Mouse (Mus musculus): ENCODE results near the gene Zfp2.

Zfp2 gene

DNA sequence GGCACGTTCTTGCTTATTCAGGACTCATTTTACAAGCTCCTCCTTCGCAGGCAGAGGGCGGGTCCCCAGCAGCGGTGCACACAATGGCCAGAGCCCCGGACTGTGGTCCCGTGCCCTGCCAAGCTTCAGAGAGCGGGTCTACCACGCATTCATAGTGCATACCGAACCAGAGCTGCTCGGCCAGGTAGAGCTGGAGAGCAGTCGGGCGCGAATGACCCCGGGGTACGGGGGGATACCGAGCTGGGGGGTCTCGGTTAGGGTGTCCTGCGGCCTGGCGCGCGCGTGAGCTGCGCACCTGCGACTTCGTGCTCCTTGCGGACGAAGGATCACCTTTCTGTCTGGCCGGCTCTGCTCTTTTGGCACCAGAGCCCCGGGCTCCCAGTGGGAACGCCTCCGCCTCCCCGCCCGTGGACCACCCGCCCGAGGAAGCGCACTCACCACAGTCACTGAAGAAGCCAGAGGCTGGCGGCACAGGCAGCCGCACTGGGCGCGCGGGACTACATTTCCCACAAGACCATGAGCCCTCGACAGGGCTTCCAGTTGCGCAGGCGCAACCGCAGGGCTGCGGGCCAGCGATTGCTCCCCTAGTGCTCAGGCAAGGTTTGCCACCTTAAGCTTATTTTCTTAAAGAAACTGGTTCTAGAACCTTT, at the start of gene Zfp2:
Zfp2 (minus strand) TSS at position 495 of the 650 bp plus-strand sequence.
- peak; percentile 88 for DNase-seq

DNA sequence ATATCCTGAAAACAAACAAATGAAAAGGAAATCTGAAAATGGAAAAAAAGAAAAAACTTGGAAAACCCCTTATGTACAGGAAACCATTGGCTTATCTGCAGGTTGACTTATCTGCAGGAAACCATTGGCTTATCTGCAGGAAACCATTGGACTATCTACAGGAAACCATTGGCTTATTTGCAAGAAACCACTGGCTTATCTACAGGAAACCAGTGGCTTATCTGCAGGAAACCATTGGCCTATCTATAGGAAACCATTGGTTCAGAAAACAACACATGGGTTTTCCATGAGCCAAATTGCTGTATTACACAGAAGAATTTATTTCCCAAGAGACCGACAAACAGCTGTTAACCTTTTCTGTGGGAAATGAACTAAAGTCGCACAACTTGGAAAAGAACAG, 48.9 kb upstream of the Zfp2 start:
- no peak for DNase-seq

DNA sequence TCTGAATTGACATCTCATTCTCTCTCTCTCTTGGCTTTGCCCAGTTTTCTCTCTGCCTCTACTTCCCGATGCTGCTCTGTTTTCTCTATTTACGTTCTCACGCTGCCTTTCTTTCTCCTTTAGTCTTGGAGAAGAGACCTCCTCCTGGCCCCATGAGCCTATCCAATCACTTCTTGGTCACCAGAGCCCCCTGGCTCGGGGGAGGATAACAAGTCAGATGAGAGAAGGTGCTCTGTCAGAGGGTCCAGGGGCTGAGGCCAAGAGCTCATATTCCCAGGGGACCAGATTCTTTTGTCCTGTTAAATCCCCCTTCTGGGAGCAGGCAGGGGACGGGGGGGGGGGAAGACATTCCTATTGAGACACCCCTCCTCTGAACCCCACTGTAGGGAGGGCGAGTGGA, 37.7 kb upstream of the Zfp2 start, which contains the start of gene Prop1:
Prop1 (minus strand) TSS at position 101 of the 400 bp plus-strand sequence.
- DNase-seq = no peak

DNA sequence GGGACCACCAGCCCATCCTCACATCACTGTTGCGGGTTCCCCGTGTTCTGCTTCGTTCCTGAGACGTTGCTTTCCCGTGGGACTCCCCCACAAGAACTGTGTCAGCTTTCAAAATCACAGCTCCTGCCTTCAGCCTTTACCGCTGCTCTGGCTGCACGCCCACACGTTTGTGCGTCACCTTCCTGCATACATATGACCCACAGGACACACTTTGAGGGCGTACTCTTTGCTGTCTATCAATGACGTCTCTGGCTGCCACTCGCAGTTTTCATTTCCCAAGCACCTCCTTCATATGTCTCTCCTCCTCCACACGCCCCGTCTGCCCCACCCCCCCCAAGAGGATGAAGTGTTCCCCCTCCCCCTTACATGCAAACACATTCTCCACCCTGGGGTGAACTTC, 36.3 kb upstream of the Zfp2 start:
- no peak for DNase-seq

DNA sequence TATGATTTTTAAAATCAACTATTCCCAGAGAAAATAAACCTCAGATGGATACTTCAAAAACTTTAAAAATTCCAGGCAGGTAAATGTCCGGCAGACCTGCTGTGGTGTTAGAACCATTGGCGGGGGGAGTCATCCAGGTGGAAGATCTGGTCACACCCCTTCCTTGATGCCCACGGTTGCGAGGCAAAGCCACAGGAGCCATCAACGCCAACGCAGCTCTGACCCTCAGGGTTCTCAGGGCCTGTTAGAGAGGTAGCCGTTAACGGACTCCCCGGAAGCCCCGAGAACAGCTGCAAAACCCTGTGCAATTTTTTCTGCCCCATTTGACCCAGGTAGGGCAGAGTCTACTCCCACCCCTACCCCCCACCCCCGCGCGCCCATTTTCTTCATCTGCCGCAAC, 27.5 kb upstream of the Zfp2 start, which contains the start of gene 4933414I15Rik:
4933414I15Rik (minus strand) TSS at position 260 of the 400 bp plus-strand sequence.
- no peak for DNase-seq

DNA sequence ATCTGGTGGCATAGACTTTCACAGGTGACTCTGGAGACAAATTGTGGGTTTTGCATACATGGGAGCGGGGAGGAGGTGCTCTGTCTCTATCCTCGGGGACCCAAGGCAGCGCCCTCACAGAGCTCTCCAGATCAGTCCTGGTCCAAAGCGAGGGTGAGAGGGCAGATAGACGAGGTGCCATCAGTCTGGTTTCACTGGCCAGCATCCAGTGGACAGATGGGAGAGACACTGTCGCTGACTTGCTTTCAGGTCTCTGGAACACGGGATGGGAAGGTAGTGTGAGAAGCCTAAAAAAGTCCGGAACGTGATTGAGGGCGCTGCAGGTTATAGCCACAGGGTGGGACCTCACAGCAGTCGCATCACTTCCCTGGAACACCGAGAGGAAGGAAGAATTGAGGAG, 26.4 kb upstream of the Zfp2 start:
- no peak for DNase-seq

DNA sequence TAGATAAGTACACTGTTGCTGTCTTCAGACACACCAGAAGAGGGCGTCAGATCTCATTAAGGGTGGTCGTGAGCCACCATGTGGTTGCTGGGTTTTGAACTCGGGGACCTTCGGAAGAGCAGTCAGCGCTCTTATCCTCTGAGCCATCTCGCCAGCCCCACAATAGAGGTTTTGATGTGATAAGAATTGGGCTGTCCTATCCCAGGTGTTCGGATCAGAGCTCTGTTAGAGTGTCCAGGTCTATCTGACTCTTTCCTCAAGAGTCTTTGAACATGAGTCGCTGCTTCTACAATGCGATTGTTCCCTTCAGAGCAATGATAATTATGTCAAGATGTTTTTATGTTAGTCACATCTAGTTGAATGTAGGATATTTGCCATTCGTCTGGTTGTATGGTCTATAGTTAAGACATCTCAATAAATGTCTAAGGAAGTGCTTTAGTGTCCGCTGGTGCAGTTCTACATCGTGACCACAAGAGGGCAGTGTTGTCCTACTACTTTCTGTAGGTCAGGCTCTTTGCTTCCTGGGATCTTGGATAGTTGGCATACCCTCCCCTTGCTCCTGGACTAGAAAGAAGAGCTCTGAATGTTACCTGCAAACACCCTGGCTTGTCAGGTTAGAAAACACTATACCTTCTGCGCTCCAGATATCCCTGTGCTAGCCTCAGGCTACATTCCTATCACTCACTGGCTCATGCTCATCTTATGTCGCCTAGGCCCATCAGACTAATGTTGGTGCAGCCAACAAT, 23.8 kb upstream of the Zfp2 start:
- no peak for DNase-seq

DNA sequence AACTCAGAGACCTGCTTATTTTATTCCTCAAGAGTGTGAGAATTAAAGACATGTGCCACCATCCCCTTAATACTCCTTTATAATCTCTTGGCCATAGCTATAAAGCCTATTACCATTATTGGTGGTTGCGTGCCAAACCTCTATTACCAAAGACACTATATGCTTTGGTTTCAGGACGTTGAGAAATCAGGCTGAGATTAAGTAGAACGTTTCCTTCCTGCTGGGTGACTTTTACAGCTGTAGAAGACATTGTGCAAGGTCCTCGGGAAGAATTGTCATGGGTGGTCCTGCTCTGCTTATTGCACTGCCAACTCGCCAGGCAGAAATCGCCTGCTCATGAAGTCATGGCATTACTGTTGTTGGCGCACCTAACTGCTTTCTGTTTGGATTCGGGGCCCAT, 22.5 kb upstream of the Zfp2 start:
- no peak for DNase-seq

DNA sequence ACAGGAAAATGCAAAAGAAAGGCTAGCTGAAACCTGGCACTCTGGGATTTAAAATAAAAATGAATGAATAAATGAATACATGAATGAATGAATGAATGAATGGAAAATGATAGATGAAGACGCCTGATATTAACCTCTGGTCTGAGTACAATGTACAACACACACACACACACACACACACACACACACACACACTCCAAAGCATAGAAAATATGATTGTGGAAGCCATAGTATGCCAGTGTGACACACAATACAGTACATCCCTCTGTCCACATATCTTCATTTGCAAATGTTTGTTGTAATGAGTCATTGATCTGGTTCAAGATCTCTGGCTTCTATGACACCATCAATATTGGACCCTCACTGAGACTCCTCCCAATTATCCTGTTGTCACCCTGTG, 16.1 kb upstream of the Zfp2 start:
- no peak for DNase-seq

DNA sequence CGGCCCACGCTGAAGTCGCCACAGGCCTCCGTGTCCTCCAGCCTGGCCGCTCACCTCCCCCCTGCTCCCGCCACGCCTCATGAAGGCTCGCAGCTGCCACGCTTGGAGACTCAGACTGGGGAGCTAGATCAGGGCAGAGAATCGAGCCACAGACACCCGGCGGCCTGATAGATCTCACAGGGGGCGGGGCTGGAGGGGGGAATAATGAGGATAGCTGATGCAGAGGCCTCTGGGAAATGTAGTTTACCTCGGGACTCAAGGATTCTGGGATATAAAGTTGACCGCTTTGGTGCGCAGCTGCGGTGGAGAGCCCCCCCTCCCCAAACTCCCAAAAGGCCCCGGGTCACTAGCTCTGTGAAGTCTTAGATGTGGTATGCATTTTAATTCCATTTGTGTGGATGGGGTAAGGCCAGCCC, 15.5 kb upstream of the Zfp2 start, which contains the start of gene Zfp354b:
Zfp354b (minus strand) TSS at position 183 of the 416 bp plus-strand sequence.
- DNase-seq = peak; percentile 42

DNA sequence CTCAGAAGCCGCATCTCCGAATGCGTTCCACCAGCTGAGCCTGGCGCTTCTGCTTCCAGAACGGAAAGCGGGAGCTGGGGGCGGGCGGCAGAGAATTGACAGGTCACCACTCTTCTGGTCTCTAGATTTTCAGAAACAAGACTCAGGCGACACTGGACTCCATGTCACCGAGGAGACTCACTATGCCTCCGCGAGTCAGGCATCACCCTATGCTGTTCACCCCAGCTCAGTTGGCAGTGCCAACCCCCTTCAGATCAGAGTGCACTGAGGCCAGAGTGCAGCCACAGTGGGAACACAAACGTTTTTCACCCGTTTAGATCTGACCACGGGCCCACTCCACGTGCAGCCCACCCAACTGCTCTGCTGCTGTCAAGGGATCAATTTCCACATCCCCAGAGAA, 15.1 kb upstream of the Zfp2 start:
- no peak for DNase-seq

DNA sequence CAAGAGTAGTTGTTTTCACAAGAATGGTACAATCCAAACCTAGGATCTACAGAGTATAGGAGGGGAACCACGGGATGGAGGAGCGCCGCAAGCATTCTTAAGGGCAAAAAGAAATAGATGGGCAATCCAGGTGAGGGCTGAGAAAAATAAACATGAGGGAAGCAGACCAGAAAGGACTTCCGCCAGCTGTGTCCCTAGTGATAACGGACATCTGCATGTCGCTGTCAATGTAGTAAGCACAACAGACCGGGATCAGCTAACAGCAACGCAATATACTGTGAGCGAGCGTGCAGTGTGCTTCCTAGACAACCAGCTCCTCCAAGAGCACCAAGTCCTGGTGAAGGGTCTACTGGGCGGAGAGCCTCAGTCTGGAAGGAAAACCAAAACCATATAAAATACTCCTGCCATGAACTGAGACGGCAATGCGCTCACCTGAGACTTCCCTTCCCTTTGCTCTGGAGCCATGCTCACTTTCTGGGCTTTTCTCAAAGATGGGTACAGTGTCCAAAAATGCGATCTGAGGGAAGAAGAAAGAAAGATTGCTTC, 14.6 kb upstream of the Zfp2 start:
- no peak for DNase-seq

DNA sequence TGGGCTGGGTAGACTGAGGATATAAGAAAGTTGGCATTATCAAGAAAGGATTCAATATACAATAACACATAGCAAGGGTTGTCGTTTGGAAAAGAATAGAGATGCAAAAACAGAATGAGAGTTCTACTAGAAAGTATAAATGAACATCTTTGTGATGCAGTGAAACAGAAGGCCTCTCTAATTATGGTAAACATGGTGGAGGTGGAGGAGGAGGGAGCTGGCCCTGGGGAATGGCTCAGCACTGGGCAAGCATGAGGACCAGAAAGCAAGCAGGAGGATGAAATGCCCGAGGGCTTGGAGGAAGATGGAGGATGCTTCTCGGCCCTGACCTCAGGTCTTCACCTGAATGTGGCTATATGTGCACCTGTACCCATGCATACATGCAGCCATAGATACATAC, 1.5 kb downstream of the Zfp2 start:
- DNase-seq = no peak

DNA sequence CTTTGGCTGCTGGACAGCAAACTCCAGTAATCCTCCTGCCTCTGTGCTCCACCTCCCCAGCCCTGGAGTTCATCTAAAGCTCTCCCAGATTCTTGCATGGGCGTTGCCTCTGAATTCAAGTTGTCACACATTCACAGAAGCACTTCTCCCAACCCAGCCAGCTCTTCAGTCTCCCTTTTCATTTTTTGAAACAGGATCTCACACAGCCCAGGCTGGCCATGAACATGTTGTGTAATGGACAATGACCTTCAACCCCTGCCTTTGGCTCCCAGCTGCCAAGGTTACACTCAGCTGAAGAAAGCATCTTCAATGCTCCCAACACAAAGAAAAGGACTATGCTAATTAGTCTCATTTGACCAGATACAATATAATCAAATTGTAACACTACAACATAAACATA, 2.7 kb downstream of the Zfp2 start:
- no peak for DNase-seq

DNA sequence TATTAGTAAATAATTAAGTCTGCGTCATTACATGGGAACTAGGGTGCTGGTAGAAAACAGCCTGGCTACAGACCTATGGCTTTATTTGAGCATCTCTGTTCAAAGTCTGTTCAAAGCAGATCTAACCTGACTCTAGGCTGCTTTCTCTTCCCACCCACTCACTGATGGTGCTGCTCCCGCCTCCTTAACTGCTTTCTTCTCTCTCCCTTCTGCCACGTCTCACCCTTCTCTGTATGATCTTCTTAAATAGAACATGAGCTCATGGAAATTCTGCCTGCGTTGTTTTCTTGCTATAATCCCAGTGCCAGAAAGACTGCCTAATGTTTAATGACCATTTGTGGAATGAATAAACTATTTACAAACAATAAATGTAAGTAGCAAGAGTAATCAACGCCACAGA, 7.8 kb downstream of the Zfp2 start:
- no peak for DNase-seq

DNA sequence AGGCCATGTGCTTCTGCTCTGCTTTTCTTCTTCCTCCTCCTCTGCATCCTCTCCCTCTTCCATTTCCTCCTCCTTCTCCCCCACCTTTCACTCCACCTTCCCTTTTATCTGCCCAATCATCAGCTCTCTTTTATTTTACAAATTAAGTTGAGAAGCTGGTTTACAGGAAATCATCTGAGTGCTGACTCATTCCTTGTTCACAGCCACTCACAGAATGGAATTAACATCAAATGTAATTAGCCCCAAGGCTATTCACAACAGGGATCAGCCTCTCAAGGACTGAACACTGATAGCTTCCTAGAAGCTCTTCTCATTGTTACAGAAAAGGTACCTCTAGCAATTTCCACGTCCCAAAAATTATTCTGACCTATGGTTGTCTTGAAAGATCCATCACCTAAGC, 18.6 kb downstream of the Zfp2 start:
- no peak for DNase-seq

DNA sequence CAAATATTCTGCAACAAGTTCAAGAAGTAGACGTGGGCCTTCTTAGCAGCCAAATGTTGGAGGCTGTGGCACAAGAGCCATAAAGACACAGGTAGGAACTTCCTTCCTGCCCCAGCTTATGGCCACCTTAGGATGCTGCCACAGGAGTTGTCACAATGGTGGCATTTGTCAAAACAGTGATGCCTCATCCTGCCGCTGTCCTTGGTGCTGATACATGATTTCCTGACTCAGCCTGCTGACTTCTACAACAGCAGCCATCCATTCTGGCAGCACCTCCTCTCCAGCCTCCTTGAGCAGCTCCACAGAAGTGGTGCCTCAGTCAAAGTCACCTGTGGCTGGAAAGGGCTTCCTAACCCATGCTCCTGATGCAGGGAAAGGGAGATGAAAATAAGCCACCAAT, 23.5 kb downstream of the Zfp2 start:
- peak; percentile 14 for DNase-seq

DNA sequence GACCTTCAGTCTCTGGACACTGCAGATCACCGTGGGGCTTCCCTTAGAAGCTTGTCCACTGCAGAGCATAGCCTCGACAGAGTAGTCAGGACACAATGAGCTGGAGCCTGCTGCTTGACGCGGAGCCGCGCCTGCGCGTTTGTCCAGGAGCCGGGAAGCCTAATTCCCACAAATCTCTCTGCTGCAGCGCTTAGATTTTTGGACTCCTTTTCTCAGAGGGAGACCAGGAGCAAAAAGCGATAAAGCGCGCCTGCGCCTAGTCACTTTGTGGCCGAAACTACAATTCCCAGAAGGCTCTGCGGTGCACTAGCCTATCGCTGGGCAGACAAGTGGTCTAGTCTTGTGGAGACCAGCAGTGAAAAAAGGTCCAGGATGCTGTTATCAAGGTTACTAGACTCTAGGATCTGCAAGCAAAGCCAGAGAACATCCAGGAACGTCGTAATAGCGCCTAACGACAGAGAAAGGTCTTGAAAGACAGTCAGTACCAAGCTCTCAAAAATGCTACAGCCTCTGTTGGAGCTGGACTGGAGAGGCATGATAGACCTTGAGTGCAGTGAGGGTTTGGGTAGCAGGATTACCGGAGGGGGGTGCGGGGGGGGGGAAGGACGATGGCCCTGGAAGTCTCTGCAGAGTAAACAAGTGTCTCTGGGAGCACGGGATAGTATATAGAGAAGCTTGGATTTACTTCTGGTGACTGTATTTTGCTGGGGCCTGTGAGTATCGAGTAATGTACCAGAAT, 28.4 kb downstream of the Zfp2 start, which contains the start of gene Zfp454:
Zfp454 (minus strand) TSS at position 262 of the 739 bp plus-strand sequence.
- DNase-seq = peak; percentile 8

DNA sequence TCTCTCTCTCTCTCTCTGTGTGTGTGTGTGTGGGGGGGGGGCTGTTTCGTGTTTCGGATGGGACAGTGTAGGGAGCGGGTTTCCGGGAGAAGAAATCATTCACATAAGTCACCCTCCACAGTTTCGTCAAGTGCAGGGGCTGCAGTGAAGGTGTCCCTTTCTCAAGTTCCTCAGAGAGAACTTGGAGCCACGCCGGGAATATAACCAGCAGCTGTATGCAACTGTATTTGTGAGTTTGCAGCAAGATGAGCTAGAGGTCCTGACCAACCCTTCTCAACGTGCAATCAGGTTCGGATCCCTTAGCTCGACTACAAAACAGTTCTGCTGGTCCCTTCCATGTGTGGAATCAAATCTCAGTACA, 29.1 kb downstream of the Zfp2 start:
- no peak for DNase-seq

DNA sequence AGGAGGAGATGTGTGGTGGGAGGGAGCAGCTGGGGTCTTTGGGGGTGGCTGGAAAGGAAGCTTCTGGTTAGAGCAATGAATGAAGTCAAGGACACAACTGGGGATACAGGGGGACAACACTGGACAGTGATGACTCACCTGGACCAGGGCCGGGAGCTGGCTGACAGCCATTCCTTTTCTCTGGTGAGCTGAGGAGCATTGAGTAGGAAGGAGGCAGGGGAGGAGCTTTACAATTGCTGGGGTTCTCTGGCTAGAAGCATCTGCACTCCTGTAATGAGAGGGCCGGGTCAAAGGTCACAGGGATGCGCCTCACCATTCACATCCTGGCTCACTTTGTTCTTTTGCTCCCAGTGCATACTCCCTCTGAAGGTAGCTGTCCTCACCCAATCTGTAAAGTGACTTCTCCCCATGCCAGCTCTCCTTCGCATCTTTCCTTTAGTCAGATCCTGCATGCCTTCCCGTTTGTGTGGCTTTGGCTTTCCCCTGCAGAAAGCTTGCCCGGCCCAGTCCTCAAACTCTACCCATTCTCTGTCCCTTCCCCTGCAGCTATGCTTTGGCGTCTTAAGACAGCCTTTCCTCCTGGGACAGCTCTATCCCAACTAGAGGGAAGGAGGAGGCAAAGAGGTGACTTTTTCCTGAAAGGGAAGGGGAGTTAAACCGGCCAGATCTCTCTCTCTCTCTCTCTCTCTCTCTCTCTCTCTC, 29.6 kb downstream of the Zfp2 start:
- DNase-seq = no peak

DNA sequence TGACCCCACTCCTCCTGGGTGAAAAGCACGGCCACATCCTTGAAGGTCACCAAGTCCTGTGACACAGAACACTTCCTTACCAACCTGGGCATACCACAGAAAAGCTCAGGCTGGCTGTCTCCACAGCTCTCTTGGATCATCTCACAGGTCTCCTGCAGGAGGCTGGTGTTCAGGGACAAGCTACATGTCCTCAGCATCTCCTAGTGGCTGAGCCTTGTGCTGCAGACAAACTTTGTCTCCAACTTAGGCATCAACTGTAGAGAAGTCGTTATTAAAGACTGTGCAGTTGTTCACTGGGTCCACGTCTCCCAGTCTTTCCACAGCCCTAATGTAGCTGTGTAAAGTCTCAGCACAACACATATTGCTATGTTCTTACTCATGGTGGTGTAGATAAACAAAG, 32.2 kb downstream of the Zfp2 start:
- peak; percentile 6 for DNase-seq

DNA sequence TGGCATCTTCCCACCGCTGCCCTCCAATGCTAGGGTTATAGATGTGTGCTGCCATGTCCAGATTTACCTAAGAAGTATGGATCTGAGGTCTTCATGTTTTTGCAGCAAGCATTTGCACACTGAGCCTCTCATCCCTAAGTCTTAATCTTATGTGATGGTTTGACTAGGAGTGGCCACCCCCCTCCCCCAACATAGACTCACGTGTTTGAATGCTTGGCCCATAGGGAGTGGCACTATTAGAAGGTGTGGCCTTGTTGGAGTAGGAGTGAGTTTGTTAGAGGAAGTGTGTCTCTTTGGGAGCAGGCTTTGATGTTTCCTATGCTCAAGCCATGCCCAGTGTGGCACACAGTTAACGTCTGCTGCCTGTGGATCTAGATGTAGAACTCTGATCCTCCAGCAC, 37.3 kb downstream of the Zfp2 start:
- DNase-seq = no peak

Data from thymus, postnatal 25 days (tissue).